Mouse (Mus musculus): ENCODE data around the gene Arid1b.

Gene Arid1b

GRCm38 (mm10) chr17:5218955-5219557 is 224.9 kb downstream of the Arid1b start:
- DNase-seq = no peak

- no peak for DNase-seq
These were observed 226.9 kb downstream of the Arid1b start for GRCm38 (mm10) chr17:5221041-5221440.

DNA sequence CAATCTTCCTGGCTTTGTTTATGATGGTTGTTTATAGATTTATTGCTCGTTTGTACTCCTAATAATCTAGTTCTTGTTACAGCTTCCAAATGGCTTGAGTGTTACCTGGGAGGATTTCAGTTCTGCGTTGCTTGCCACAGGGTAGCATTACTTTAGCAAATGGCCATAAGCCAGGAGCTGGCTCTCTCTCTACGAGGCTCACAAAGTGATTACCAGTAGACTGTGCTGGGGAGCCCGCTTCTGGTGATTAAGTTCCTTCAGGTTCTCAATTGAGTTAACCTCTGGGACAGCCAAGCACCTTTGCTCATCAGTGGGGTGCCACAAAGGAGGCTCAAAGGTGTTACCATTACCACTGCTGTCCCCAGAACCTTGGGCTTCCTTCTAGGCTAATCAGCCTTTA is 227.4 kb downstream of the Arid1b start:
- DNase-seq = no peak

GRCm38 (mm10) chr17:5222827-5223226 is 228.7 kb downstream of the Arid1b start:
- DNase-seq = no peak

DNA sequence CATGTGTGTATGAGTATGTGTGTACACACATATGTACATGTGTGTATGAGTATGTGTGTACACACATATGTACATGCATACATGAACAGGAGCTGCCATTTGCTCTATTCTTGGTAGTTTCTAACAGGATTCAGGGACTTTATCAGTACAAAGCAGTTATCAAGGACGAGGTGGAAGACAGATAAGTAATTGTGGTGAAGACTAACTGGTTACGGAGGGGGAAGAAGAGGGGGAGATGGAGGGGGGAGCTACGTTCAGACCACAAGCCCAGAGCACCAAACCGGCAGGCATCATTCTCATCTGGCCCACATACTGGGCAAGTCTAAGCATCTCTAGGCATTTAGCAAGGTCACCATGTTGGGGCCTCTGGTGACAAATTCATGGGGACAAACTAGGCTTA is 230.8 kb downstream of the Arid1b start:
- DNase-seq = no peak

GRCm38 (mm10) chr17:5227136-5227535 is 233.0 kb downstream of the Arid1b start:
- DNase-seq = no peak

GRCm38 (mm10) chr17:5227950-5228615 is 234.0 kb downstream of the Arid1b start:
- peak; percentile 76 for DNase-seq

- no peak for DNase-seq
These were observed 234.6 kb downstream of the Arid1b start for GRCm38 (mm10) chr17:5228616-5229250.

DNA sequence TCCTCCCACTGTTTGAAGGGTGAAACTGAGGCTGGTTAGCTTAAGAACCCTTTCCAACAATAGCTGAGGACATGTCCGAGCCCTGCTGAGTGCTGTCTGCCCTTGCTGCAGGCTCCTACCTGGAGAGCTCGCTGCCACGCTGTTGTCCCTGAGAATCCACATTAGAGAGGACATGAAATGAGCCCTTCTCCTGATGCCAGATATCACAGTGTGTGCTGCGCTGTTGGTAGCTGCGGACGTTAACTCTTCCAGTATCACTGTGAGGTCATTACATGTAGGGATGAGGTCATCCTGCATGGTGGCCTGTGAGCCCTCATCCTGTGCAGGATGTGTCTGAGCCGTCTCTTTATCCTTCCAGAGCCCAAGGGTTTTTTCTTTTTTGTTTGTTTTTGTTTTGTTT is 235.9 kb downstream of the Arid1b start:
- no peak for DNase-seq

DNA sequence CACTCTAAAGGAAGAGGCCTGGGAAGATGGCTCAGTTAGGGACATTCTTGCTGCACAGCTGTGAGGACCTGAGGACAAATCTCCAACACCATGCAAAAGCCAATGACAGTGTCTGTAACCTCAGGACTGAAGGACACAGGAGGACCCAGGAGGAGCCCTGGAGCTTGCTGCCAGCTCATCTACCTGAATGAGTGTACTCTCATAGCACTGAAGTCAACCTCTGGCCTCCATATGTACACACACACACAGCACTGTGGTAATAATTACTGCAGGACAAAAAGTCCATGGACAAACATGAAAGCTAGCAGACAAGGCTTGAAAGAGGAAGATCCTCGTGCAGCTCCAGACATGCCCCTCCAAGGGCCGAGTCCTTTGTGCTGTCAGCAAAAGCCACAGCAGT is 238.0 kb downstream of the Arid1b start:
- no peak for DNase-seq

DNA sequence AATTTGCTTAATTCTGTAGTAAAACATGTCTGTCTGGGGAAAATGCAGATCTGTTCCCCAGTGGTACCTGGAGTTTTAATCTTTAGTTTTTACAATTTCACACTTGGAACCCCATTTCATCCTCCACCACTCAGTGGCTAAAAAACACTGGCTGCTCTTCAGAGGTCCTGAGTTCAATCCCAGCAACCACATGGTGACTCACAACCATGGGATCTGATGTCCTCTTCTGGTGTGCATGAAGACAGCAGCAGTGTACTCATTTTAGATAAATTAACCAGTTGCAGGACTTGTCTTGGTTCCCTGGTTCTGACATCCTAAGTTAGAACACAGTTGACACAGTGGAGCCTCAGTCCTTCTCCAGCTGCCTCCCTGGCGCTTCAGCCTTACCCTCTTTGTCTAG is 239.9 kb downstream of the Arid1b start:
- no peak for DNase-seq

- no peak for DNase-seq
These were observed 240.9 kb downstream of the Arid1b start for GRCm38 (mm10) chr17:5235057-5235456.

- no peak for DNase-seq
These were observed 243.6 kb downstream of the Arid1b start for GRCm38 (mm10) chr17:5237765-5238164.

DNA sequence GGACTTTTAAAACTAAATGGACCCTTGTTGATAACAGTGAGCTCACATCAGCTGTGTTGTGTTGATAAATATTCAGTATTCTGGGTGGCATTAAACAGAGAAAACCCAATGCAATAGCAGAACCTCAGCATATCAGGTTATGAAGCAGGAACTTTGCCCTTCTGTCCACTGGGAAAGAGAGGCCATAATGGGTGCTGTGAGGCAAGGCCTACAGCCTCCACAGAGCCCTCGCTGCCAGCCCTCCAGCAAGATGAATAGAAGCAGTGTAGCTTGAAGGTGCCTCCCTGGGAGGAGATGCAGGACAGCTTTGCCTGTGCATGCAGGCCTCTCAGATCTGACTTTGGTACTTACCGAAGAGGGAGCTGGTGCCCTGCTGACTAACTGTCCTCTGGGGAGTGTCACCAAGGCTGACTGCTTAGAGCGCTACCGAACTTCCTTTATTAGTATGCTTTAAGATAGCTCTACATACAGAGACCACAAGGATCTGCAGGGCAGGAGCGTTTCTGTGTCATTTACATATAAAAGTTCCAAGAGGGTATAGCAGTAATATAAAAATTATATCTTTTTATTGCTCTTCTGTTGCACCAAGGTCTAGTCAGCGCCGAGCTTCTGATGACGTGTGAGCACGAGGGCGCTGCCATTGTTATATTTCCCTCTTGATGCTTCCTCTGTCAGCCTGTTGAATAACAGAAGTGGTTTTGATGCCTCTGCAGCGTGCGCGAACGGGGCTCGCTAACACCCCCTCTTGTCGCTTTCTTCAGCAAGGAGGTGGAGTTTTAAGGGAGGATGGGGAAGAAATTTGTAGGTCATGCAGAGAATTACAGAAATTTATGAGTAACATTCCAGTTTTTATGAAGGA is 244.5 kb downstream of the Arid1b start:
- no peak for DNase-seq

GRCm38 (mm10) chr17:5244526-5244925 is 250.4 kb downstream of the Arid1b start:
- no peak for DNase-seq

GRCm38 (mm10) chr17:5246688-5247087 is 252.6 kb downstream of the Arid1b start:
- no peak for DNase-seq

DNA sequence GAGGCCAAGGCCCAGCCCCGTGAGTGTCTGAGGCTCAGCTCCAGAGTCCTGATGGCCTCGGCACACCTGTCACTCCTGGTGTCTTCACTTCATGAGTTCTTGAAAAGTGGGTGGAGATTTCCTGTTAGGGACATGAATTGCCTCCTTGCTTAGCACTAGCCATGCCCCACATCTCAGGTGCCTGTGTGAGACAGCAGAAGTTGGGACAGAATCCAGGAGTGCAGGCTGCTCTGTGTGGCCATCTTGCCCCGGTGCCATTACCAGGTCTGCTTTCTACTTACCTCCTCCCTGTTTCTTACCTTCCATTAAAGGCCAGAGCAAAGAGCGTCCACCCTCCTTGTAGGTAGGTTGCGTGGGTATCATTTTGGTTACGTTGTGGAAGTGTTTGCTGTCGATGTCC is 253.1 kb downstream of the Arid1b start:
- no peak for DNase-seq

DNA sequence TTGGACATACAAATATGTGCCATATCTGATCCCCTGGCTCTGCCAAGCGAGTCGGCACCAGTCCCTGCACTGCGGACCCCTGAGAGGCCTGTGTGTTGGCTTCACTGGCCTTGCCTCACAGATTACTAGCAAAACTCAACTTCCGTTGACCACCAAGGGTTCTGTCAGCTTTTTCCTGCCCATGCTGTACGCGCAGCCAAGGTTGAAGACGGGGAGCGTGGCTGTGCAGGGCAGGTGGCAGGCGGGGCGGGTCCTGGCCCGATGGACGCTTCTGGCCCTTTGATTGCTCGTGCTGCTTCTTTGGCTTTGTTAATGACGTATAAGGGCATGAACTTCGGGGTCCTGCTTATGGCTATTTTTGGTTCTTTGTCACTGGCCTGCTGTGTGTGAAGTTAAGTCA is 253.6 kb downstream of the Arid1b start:
- no peak for DNase-seq

GRCm38 (mm10) chr17:5248957-5249656 is 255.0 kb downstream of the Arid1b start:
- peak; percentile 88 for DNase-seq

- no peak for DNase-seq
These were observed 255.6 kb downstream of the Arid1b start for GRCm38 (mm10) chr17:5249681-5250180.

GRCm38 (mm10) chr17:5252436-5252835 is 258.3 kb downstream of the Arid1b start:
- DNase-seq = peak; percentile 71

All from cerebellum, adult 11 months (tissue).